Mouse (Mus musculus) right cerebral cortex, postnatal 4 days (tissue): ENCODE data around the gene Syn3.
A peak's percentile ranks its signal among the peaks of the same experiment; 100 is the strongest.
"Not testable (repeated sequence)": the region's sequence is repeated elsewhere in the genome, so short reads cannot be mapped to it uniquely, and the experiment has no call there.

ENCODE experiments used
- DNase-seq: peaks from one replicate; pipeline ENCODE4 v3.0.0-alpha.2; 2022

Gene Syn3

GRCm38 (mm10) chr10:86137106-86137505, 361.6 kb downstream of the Syn3 start:
- no peak for DNase-seq

- no peak for DNase-seq
Measured at GRCm38 (mm10) chr10:86136249-86136648, 362.4 kb downstream of the Syn3 start.

- DNase-seq: no peak
Measured at GRCm38 (mm10) chr10:86134848-86135247, 363.8 kb downstream of the Syn3 start.

GRCm38 (mm10) chr10:86134336-86134735, 364.4 kb downstream of the Syn3 start:
- DNase-seq: no peak

- no peak for DNase-seq
Measured at GRCm38 (mm10) chr10:86132420-86132956, 366.2 kb downstream of the Syn3 start.

- no peak for DNase-seq
Measured at GRCm38 (mm10) chr10:86129046-86129445, 369.6 kb downstream of the Syn3 start.

GRCm38 (mm10) chr10:86126478-86126877, 372.2 kb downstream of the Syn3 start:
- DNase-seq: no peak

- DNase-seq: no peak
Measured at GRCm38 (mm10) chr10:86125421-86125820, 373.3 kb downstream of the Syn3 start.

GRCm38 (mm10) chr10:86124115-86124514, 374.6 kb downstream of the Syn3 start:
- no peak for DNase-seq

GRCm38 (mm10) chr10:86123224-86123623, 375.5 kb downstream of the Syn3 start:
- DNase-seq: no peak

GRCm38 (mm10) chr10:86122456-86122855, 376.2 kb downstream of the Syn3 start:
- not testable (repeated sequence) for DNase-seq

GRCm38 (mm10) chr10:86116268-86116667, 382.4 kb downstream of the Syn3 start:
- DNase-seq: no peak

GRCm38 (mm10) chr10:86114431-86114848, 384.3 kb downstream of the Syn3 start:
- DNase-seq: no peak

- no peak for DNase-seq
Measured at GRCm38 (mm10) chr10:86108797-86109196, 389.9 kb downstream of the Syn3 start.

GRCm38 (mm10) chr10:86107681-86108080, 391.0 kb downstream of the Syn3 start:
- no peak for DNase-seq

- no peak for DNase-seq
Measured at GRCm38 (mm10) chr10:86103976-86104375, 394.7 kb downstream of the Syn3 start.

- DNase-seq: peak; percentile 17
Measured at GRCm38 (mm10) chr10:86100281-86100851, 398.3 kb downstream of the Syn3 start.

GRCm38 (mm10) chr10:86098363-86098762, 400.3 kb downstream of the Syn3 start:
- DNase-seq: no peak

- DNase-seq: no peak
Measured at GRCm38 (mm10) chr10:86093109-86094035, 405.3 kb downstream of the Syn3 start.

- peak; percentile 27 for DNase-seq
Measured at GRCm38 (mm10) chr10:86091919-86092318, 406.8 kb downstream of the Syn3 start.

- no peak for DNase-seq
Measured at GRCm38 (mm10) chr10:86079921-86080320, 418.8 kb downstream of the Syn3 start.

- DNase-seq: no peak
Measured at GRCm38 (mm10) chr10:86078761-86079160, 419.9 kb downstream of the Syn3 start.

- no peak for DNase-seq
Measured at GRCm38 (mm10) chr10:86077272-86077671, 421.4 kb downstream of the Syn3 start.
